Mouse (Mus musculus) forebrain, postnatal 0 days (tissue): ENCODE results near the gene Cnp. TPM values are rescaled to one million over a fixed set of nuclear protein-coding genes. Genes with fewer than 3 reads are reported as not detected.
"Not testable (repeated sequence)": the region's sequence is repeated elsewhere in the genome, so short reads cannot be mapped to it uniquely, and the experiment has no call there.

ENCODE experiments used
- ATAC-seq: fragments of 200-750 bp; cut with Nextera tagmentation; 2 replicates; pipeline ENCODE4 v1.8.0; 2017; ENCODE audit warnings: mild to moderate bottlenecking, moderate library complexity
- DNase-seq: peaks from one replicate; pipeline ENCODE4 v3.0.0-alpha.2; 2015
- H3K27ac ChIP-seq: fragments of 300-500 bp; sonication (generic); 2 replicates; pipeline ENCODE4 v1.5.1; 2014; ENCODE audit warnings: low read depth, mild to moderate bottlenecking, antibody characterized with exemption, low read length, moderate library complexity, mixed read lengths
- H3K27me3 ChIP-seq: fragments of 300-500 bp; sonication (generic); 2 replicates; pipeline ENCODE4 v1.6.1; 2014; ENCODE audit warnings: mild to moderate bottlenecking, low read length, mixed read lengths; ENCODE audit not compliant: insufficient read depth
- H3K36me3 ChIP-seq: fragments of 300-500 bp; sonication (generic); 2 replicates; pipeline ENCODE4 v1.6.1; 2014; ENCODE audit warnings: mild to moderate bottlenecking, moderate library complexity; ENCODE audit not compliant: insufficient read depth
- H3K4me1 ChIP-seq: fragments of 300-500 bp; sonication (generic); 2 replicates; pipeline ENCODE4 v1.6.1; 2014; ENCODE audit warnings: antibody characterized with exemption; ENCODE audit not compliant: insufficient read depth
- H3K4me2 ChIP-seq: fragments of 300-500 bp; sonication (generic); 2 replicates; pipeline ENCODE4 v1.6.1; 2014; ENCODE audit warnings: low read depth, mild to moderate bottlenecking, moderate library complexity
- H3K4me3 ChIP-seq: fragments of 300-500 bp; sonication (generic); 2 replicates; pipeline ENCODE4 v1.5.1; 2014; ENCODE audit warnings: low read depth, low read length, mixed read lengths
- H3K9ac ChIP-seq: fragments of 300-500 bp; sonication (generic); 2 replicates; pipeline ENCODE4 v1.6.1; 2014; ENCODE audit warnings: mild to moderate bottlenecking
- H3K9me3 ChIP-seq: fragments of 300-500 bp; sonication (generic); 2 replicates; pipeline ENCODE4 v1.6.1; 2016; ENCODE audit warnings: low read length
- CTCF ChIP-seq: sonication (generic); IDR thresholded peaks from 2 replicates; pipeline ENCODE4 v1.5.1; 2016; ENCODE audit warnings: antibody characterized with exemption, control low read depth, low read depth
- WGBS: fragments of 180-500 bp; shearing (Covaris S2); extraction: QIAGEN DNeasy Blood & Tissue Kit; methylation state at CpG from one replicate; pipeline ENCODE4 v1.1.7; 2014; 5-methylcytosine and 5-hydroxymethylcytosine counted together
- polyA plus RNA-seq: library from polyadenylated mRNA; unstranded; fragments of >200 nt; fragmentation: Nextera tagmentation; extraction: Ambion mirVana; gene quantifications from 2 replicates; pipeline ENCODE4 v1.2.1, GENCODE M21; 2015
- total RNA-seq: library from RNA; depleted of rRNA; stranded (reverse); fragments of >200 nt; gene quantifications from 2 replicates; pipeline ENCODE4 v1.2.3, GENCODE M21; 2014

Cnp gene
- total and polyA plus RNA-seq, 2 experiments from 2014 or later, result 41.5 to 56.2 TPM

DNA sequence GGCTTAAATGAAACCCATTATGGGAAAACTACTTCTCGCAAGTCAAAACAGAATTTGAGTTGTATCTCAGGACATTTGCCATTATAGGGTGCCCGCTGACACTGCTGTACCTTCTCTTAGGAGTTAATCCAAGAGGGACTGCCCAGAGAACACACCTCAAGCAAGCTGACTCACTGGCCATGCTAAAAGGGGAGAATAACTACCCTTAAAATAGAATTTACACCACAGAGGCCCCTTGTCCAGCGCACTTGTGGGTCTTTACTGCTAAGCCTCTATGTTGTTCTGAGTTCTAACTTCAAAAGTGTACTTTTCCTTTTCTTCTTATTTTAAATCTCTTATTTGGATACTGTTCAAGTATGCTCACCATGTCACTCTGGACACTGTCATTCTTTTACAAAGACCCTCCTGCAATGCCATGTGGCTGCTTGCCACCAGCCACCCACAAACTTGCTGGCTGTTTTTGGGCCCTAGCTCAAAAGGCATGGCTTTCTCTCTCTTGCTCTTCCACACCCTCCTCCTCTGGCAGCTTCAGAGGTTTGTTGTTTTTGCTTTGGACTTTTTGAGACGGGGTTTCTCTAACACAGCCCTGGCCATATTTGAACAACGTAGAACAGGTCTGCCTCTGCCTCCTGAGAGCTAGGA, 34.8 kb downstream of the Cnp start:
- H3K9ac ChIP-seq, result no peak overlapping the region
- H3K4me2 ChIP-seq, result no peak overlapping the region
- no peak overlapping the region for H3K4me3 ChIP-seq
- no peak for DNase-seq
- no peaks in the 10 kb centered on the region for H3K36me3 ChIP-seq
- no peak overlapping the region for H3K27ac ChIP-seq
- no peaks in the 10 kb centered on the region for H3K9me3 ChIP-seq
- TF ChIP-seq CTCF, result no peak
- WGBS, result 75% methylated on average over 5 of the region's 5 CpGs
- peaks cover 2% of the 10 kb centered on the region; the same call in 1 of the 2 replicates for H3K4me1 ChIP-seq
- H3K27me3 ChIP-seq, result no peaks in the 10 kb centered on the region
- ATAC-seq, result no peak

GRCm38 (mm10) chr11:100609997-100610680, 35.4 kb downstream of the Cnp start:
- 82% methylated on average over 9 of the region's 9 CpGs for WGBS
- Histone ChIP-seq H3K36me3 (no peaks in the 10 kb centered on the region), H3K27me3 (no peaks in the 10 kb centered on the region), H3K4me1 (no peaks in the 10 kb centered on the region), H3K27ac (no peak overlapping the region), H3K4me3 (no peak overlapping the region), H3K4me2 (no peak overlapping the region), H3K9ac (no peak overlapping the region), H3K9me3 (no peaks in the 10 kb centered on the region)
- no peak for ATAC-seq
- TF ChIP-seq CTCF, result no peak
- no peak for DNase-seq

DNA sequence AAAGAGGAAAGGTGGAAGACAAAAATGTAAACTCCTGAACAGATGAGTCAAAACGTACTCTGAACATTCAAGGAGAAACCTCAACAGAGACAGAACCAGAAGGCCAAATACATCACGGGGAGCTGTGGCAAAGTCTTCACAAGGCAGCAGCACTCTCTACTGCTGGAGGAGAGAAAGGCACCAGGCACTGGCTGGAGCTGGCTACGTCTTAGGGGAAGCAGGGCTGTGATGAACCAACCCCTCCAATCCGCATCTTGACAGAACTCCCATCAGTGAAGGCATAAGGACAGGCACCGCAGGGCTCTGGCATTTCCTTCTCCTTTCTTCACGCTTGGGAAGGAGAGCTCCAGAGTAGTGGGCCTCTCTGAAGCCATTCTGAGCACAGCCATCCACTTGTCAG, 36.9 kb downstream of the Cnp start:
- no peaks in the 10 kb centered on the region for H3K27me3 ChIP-seq
- H3K4me2 ChIP-seq, result no peak overlapping the region
- H3K9ac ChIP-seq, result no peak overlapping the region
- peak; percentile 14; the same call in 1 of the 2 replicates for TF ChIP-seq CTCF
- H3K27ac ChIP-seq, result no peak overlapping the region
- H3K36me3 ChIP-seq, result no peaks in the 10 kb centered on the region
- H3K9me3 ChIP-seq, result no peaks in the 10 kb centered on the region
- no peak for DNase-seq
- no peak for ATAC-seq
- WGBS, result 90% methylated on average over 6 of the region's 6 CpGs
- H3K4me3 ChIP-seq, result no peak overlapping the region
- H3K4me1 ChIP-seq, result no peaks in the 10 kb centered on the region

- 77% methylated on average over 3 of the region's 3 CpGs for WGBS
- ATAC-seq (no peak), DNase-seq (peak; percentile 62)
- Histone ChIP-seq H3K9me3 (no peaks in the 10 kb centered on the region), H3K27ac (no peak overlapping the region), H3K27me3 (no peaks in the 10 kb centered on the region), H3K9ac (no peak overlapping the region), H3K4me3 (no peak overlapping the region), H3K36me3 (no peaks in the 10 kb centered on the region), H3K4me1 (peaks cover 8% of the 10 kb centered on the region), H3K4me2 (no peak overlapping the region)
- TF ChIP-seq CTCF, result no peak
Measured at GRCm38 (mm10) chr11:100613241-100613640, 38.5 kb downstream of the Cnp start.

GRCm38 (mm10) chr11:100616332-100616731, 41.6 kb downstream of the Cnp start:
- DNase-seq (no peak), ATAC-seq (no peak)
- Histone ChIP-seq H3K9me3 (no peaks in the 10 kb centered on the region), H3K4me2 (no peak overlapping the region), H3K27ac (no peak overlapping the region), H3K9ac (no peak overlapping the region), H3K36me3 (no peaks in the 10 kb centered on the region), H3K4me1 (peaks cover 16% of the 10 kb centered on the region), H3K4me3 (no peak overlapping the region), H3K27me3 (no peaks in the 10 kb centered on the region)
- WGBS, result 80% methylated on average over 5 of the region's 5 CpGs
- TF ChIP-seq CTCF, result no peak

DNA sequence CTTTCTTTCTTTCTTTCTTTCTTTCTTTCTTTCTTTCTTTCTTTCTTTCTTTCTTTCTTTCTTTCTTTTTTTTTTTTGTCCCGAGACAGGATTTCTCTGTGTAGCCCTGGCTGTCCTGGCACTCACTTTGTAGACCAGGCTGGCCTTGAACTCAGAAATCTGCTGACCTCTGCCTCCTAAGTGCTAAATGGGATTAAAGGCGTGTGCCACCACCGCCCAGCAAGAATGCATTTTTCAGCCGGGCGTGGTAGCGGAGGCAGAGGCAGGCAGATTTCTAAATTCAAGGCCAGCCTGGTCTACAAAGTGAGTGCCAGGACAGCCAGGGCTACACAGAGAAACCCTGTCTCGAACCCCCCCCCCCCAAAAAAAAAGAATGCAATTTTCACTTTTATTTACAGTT, 42.1 kb downstream of the Cnp start:
- 92% methylated on average over 7 of the region's 7 CpGs for WGBS
- H3K4me1 ChIP-seq, result peaks cover 16% of the 10 kb centered on the region
- not testable (repeated sequence) for H3K4me2 ChIP-seq, DNase-seq, H3K27me3 ChIP-seq, H3K36me3 ChIP-seq, H3K4me3 ChIP-seq, H3K27ac ChIP-seq, ATAC-seq, H3K9ac ChIP-seq, H3K9me3 ChIP-seq

DNA sequence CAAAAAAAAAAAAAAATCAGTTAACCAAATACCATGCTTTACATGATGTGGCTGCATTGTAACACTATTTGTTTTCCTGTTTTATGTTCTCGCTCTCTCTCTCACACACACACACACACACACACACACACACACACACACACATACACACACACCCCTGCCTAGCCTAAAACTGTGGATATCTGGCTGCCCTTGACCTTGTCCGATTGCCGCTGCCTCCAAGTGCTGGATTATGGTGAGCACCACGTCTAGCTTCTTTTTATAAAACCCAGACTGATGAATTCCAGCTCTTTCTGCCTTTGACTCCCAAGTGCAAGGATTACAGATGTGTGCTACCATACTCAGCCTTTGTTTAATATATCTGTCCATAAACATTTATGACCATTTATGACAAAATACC, 42.8 kb downstream of the Cnp start:
- no peak for TF ChIP-seq CTCF
- 86% methylated on average over 4 of the region's 4 CpGs for WGBS

More for the DNA sequence above, 42.8 kb downstream of the Cnp start:
- H3K4me3 ChIP-seq, result no peak overlapping the region
- no peak overlapping the region for H3K9ac ChIP-seq
- DNase-seq (no peak), ATAC-seq (no peak)
- peaks cover 16% of the 10 kb centered on the region for H3K4me1 ChIP-seq
- H3K4me2 ChIP-seq, result peak overlapping the region; percentile 73; the same call in 1 of the 2 replicates
- no peaks in the 10 kb centered on the region for H3K27me3 ChIP-seq
- H3K27ac ChIP-seq, result no peak overlapping the region
- no peaks in the 10 kb centered on the region for H3K9me3 ChIP-seq
- no peaks in the 10 kb centered on the region for H3K36me3 ChIP-seq
